Mouse (Mus musculus): ENCODE measurements around the gene Adcy2.
A peak's percentile ranks its signal among the peaks of the same experiment; 100 is the strongest.

- peak; percentile 35 for TF ChIP-seq CTCF (IDR thresholded peaks at IDR 0.05; ENCODE audit: low read depth)
- no peak for TF ChIP-seq EP300 (IDR thresholded peaks at IDR 0.05; ENCODE audit: low read depth)
Observed at GRCm38 (mm10) chr13:68799777-68800176, 199.6 kb downstream of the Adcy2 start.

All from liver, postnatal 0 days (tissue).